Mouse (Mus musculus): ENCODE data around the gene Il9. TPM values are rescaled to one million over a fixed set of nuclear protein-coding genes. Genes with fewer than 3 reads are reported as not detected.

Il9 gene
- polyA plus RNA-seq, 1 experiment, result not detected

DNA sequence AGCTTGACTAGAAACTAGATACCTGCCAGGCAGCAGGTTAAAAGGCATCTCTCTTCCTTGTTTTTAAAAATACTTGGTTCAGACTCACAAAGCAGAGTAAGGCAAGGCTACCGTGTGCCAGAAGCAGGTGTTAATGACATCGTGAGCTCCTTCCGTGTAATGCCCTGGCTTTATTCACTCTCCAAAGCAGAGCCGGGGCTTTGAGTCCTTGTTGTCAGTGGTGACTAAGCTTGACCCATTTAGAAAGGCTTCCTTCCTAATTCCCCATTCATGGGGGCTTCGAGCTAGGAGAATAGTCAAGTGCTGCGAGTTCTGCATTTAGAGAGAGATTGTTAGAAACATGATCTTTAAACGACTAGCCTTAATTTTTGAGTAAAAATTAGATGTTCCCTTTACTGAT, 34.8 kb upstream of the Il9 start:
- Histone ChIP-seq H3K27ac (ENCODE audit: insufficient read depth, low read length) (no peak overlapping the region), H3K4me1 (ENCODE audit: control insufficient read depth, insufficient read depth, low read length) (no peaks in the 10 kb centered on the region), H3K27me3 (ENCODE audit: control insufficient read depth, insufficient read depth, low read length) (no peaks in the 10 kb centered on the region), H3K4me3 (replicated peaks; ENCODE audit: insufficient read depth, low read depth, low read length) (no peak overlapping the region)
- no peak for DNase-seq
- TF ChIP-seq POLR2A (IDR thresholded peaks at IDR 0.05; ENCODE audit: borderline replicate concordance, insufficient read depth, low read length) (no peak), CTCF (IDR thresholded peaks at IDR 0.05; ENCODE audit: borderline replicate concordance, insufficient read depth, low read depth, low read length) (no peak)
- WGBS, result 56% methylated on average over 7 of the region's 7 CpGs

DNA sequence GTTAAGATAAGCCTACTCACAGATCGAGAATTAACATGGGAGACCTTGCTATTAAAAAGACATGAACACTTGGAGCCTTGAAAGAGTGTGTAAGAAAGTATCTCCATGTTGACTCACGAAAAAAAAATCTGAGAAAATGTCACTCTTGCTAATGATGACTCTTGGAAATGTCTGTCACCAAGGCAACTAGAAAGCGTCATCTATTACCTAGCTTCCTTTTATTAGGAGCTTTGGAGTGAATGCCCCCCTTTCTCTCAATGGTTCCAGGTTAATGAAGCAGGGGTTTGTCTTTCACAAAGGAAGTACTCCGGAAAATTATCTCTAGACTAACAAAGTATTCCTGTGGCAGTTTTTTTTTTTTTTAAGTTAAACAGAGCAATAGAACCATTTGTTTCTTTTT, 34.3 kb upstream of the Il9 start:
- TF ChIP-seq CTCF (IDR thresholded peaks at IDR 0.05; ENCODE audit: borderline replicate concordance, insufficient read depth, low read depth, low read length) (no peak), POLR2A (IDR thresholded peaks at IDR 0.05; ENCODE audit: borderline replicate concordance, insufficient read depth, low read length) (no peak)
- H3K27ac ChIP-seq (ENCODE audit: insufficient read depth, low read length), result no peak overlapping the region
- DNase-seq, result no peak
- H3K4me3 ChIP-seq (replicated peaks; ENCODE audit: insufficient read depth, low read depth, low read length), result no peak overlapping the region
- H3K27me3 ChIP-seq (ENCODE audit: control insufficient read depth, insufficient read depth, low read length), result no peaks in the 10 kb centered on the region
- 73% methylated on average over 4 of the region's 4 CpGs for WGBS
- H3K4me1 ChIP-seq (ENCODE audit: control insufficient read depth, insufficient read depth, low read length), result no peaks in the 10 kb centered on the region

DNA sequence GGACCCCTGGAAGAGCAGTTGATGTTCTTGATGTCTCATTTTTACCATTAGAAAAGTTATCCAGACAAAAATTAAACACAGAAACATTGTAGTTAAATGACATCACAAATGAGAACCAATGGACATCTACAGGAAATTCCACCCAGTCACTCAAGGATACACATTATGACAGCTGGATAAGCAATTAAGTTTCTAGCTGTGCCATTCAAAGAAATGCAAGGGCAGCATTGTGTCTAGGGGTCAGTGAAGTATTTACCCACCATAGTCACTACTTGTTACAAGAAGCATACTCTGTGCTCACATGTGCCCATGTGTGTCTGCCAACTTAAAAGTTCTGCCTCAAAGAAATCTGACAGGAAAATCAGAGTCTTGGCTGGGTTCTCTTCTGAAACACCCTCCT, 31.5 kb upstream of the Il9 start:
- no peak overlapping the region for H3K4me3 ChIP-seq (replicated peaks; ENCODE audit: insufficient read depth, low read depth, low read length)
- no peaks in the 10 kb centered on the region for H3K27me3 ChIP-seq (ENCODE audit: control insufficient read depth, insufficient read depth, low read length)
- no peak overlapping the region for H3K27ac ChIP-seq (ENCODE audit: insufficient read depth, low read length)
- TF ChIP-seq CTCF (IDR thresholded peaks at IDR 0.05; ENCODE audit: borderline replicate concordance, insufficient read depth, low read depth, low read length), result no peak
- TF ChIP-seq POLR2A (IDR thresholded peaks at IDR 0.05; ENCODE audit: borderline replicate concordance, insufficient read depth, low read length), result no peak
- no peak for DNase-seq
- no peaks in the 10 kb centered on the region for H3K4me1 ChIP-seq (ENCODE audit: control insufficient read depth, insufficient read depth, low read length)

- DNase-seq, result no peak
- H3K27ac ChIP-seq (ENCODE audit: insufficient read depth, low read length), result no peak overlapping the region
- H3K4me3 ChIP-seq (replicated peaks; ENCODE audit: insufficient read depth, low read depth, low read length), result no peak overlapping the region
- H3K27me3 ChIP-seq (ENCODE audit: control insufficient read depth, insufficient read depth, low read length), result no peaks in the 10 kb centered on the region
- WGBS, result 73% methylated on average over 2 of the region's 2 CpGs
- no peak for TF ChIP-seq CTCF (IDR thresholded peaks at IDR 0.05; ENCODE audit: borderline replicate concordance, insufficient read depth, low read depth, low read length)
- TF ChIP-seq POLR2A (IDR thresholded peaks at IDR 0.05; ENCODE audit: borderline replicate concordance, insufficient read depth, low read length), result no peak
- no peaks in the 10 kb centered on the region for H3K4me1 ChIP-seq (ENCODE audit: control insufficient read depth, insufficient read depth, low read length)
Observed at GRCm38 (mm10) chr13:56509796-56510195, 27.8 kb upstream of the Il9 start.

DNA sequence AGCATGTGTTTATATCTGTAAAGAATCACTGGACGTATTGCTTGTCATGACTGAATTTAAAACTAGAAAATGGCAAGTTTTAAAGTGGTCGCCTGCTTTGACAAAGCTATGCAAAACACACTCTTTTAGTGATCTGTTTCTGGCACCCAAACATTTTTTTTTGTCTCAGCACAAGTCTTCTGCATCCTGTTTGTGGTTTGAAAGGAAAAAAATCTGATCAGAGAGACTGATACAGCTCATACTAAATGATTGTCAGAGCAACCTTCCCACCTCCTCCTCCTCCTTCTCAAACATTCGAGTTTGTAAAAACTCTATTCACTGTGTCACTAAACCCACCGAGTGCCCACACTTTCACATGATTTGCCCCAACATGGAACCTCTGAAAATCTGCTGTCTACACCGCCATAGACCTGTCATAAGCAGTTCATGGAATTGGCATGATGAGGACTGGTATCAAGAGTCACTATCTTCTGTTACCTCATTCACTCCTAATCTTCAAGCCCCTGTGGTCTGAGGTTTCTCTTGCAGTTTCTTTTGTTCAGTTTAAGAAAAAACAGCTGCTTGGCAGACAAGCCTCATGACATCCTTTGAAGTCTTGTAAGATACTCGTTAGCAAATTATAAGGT, 24.9 kb upstream of the Il9 start:
- H3K27me3 ChIP-seq (ENCODE audit: control insufficient read depth, insufficient read depth, low read length), result no peaks in the 10 kb centered on the region; the same call in 1 of the 2 replicates
- no peak for TF ChIP-seq POLR2A (IDR thresholded peaks at IDR 0.05; ENCODE audit: borderline replicate concordance, insufficient read depth, low read length)
- no peak for TF ChIP-seq CTCF (IDR thresholded peaks at IDR 0.05; ENCODE audit: borderline replicate concordance, insufficient read depth, low read depth, low read length)
- H3K27ac ChIP-seq (ENCODE audit: insufficient read depth, low read length), result no peak overlapping the region
- H3K4me1 ChIP-seq (ENCODE audit: control insufficient read depth, insufficient read depth, low read length), result peaks cover 4% of the 10 kb centered on the region; the same call in 1 of the 2 replicates
- no peak for DNase-seq
- no peak overlapping the region for H3K4me3 ChIP-seq (replicated peaks; ENCODE audit: insufficient read depth, low read depth, low read length)
- WGBS, result 56% methylated on average over 6 of the region's 6 CpGs

DNA sequence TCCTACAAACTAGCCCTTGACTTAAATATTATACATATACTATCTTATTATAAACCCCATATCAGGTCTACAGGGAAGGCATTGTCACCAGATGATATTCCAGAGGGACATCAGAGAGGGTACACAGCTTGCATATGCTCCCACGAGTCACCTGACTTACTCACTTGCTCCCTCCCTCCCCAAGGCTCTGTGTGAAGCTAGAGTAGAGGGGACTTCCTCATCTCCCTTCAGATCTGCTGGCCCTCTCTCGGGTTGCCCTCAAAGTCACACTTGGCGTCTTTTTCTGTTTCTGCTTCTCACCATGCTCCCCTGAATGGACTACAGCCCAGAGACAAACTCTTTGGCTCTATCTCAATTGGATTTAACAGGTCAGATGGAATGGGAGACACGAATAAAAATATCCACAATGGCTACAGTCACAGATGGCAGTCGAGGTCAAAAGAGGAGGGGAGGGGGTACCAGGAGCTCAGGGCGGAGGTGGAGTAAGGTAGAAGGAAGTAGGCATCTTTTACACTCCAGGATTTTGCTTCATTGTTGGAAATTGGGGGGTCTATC, 19.9 kb upstream of the Il9 start:
- 8% methylated on average over 6 of the region's 6 CpGs for WGBS
- TF ChIP-seq CTCF (IDR thresholded peaks at IDR 0.05; ENCODE audit: borderline replicate concordance, insufficient read depth, low read depth, low read length) (no peak), POLR2A (IDR thresholded peaks at IDR 0.05; ENCODE audit: borderline replicate concordance, insufficient read depth, low read length) (no peak)
- Histone ChIP-seq H3K4me3 (replicated peaks; ENCODE audit: insufficient read depth, low read depth, low read length) (no peak overlapping the region), H3K27ac (ENCODE audit: insufficient read depth, low read length) (no peak overlapping the region), H3K27me3 (ENCODE audit: control insufficient read depth, insufficient read depth, low read length) (no peaks in the 10 kb centered on the region; the same call in 1 of the 2 replicates), H3K4me1 (ENCODE audit: control insufficient read depth, insufficient read depth, low read length) (peaks cover 10% of the 10 kb centered on the region; the same call in 1 of the 2 replicates)
- DNase-seq, result peak in 1 of 2 experiments; percentile 59

DNA sequence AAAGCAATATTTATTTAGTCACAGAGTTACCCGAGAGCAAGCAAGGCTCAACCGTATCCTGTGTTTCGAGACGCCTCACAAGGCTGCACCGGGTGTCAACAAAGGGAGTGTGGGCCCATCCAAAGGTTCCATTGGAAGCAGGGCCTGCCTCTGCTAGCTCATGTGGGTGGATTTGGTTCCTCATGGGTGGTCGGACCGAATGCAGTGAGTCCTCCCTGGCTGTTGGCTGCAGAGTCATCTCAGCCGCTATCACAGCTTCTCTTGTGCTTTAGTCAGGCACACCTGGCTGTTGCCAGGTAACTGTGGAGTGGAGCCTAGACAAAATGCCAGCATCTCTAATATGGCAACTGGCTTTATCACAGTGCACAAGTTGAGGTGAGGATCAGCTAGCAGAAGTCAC, 18.6 kb upstream of the Il9 start:
- Histone ChIP-seq H3K4me1 (ENCODE audit: control insufficient read depth, insufficient read depth, low read length) (peaks cover 10% of the 10 kb centered on the region; the same call in 1 of the 2 replicates), H3K27ac (ENCODE audit: insufficient read depth, low read length) (no peak overlapping the region), H3K4me3 (replicated peaks; ENCODE audit: insufficient read depth, low read depth, low read length) (no peak overlapping the region), H3K27me3 (ENCODE audit: control insufficient read depth, insufficient read depth, low read length) (no peaks in the 10 kb centered on the region; the same call in 1 of the 2 replicates)
- WGBS, result 93% methylated on average over 8 of the region's 8 CpGs
- no peak for TF ChIP-seq CTCF (IDR thresholded peaks at IDR 0.05; ENCODE audit: borderline replicate concordance, insufficient read depth, low read depth, low read length)
- TF ChIP-seq POLR2A (IDR thresholded peaks at IDR 0.05; ENCODE audit: borderline replicate concordance, insufficient read depth, low read length), result no peak
- DNase-seq, result no peak

GRCm38 (mm10) chr13:56500132-56500531, 18.1 kb upstream of the Il9 start:
- H3K4me1 ChIP-seq (ENCODE audit: control insufficient read depth, insufficient read depth, low read length), result peaks cover 10% of the 10 kb centered on the region; the same call in 1 of the 2 replicates
- H3K27ac ChIP-seq (ENCODE audit: insufficient read depth, low read length), result no peak overlapping the region
- no peak for DNase-seq
- WGBS, result 87% methylated on average over 3 of the region's 3 CpGs
- no peak overlapping the region for H3K4me3 ChIP-seq (replicated peaks; ENCODE audit: insufficient read depth, low read depth, low read length)
- TF ChIP-seq CTCF (IDR thresholded peaks at IDR 0.05; ENCODE audit: borderline replicate concordance, insufficient read depth, low read depth, low read length) (peak; percentile 20; the same call in 1 of the 2 replicates), POLR2A (IDR thresholded peaks at IDR 0.05; ENCODE audit: borderline replicate concordance, insufficient read depth, low read length) (no peak)
- no peaks in the 10 kb centered on the region; the same call in 1 of the 2 replicates for H3K27me3 ChIP-seq (ENCODE audit: control insufficient read depth, insufficient read depth, low read length)
